8 mouse cellular contexts compared by ENCODE assay signal in the genomic region with DNA sequence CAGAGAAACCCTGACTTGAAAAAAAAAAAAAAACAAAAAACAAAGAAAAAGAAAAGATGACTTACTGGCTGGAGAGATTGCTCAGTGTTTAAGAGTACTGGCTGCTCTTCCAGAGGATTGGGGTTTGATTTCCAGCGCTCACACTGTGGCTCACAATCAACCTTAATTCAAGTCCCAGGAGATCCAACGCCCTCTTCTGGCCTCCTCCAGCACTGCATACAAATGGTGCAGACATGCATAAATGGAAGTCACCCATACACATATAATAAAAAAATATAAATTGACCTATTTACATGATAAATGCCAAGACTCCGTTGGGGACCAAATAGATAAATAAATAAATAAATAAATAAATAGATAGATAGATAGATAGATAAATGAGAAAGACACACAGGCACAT. TPM values are rescaled to one million over a fixed set of nuclear protein-coding genes. Genes with fewer than 3 reads are reported as not detected.
A peak's percentile ranks its signal among the peaks of the same experiment; 100 is the strongest.
DNase-seq lines count a peak whose midpoint lies in the region; ATAC-seq and TF ChIP-seq lines count a peak whose summit lies in the region.

No protein-coding gene starts in this region.

- H3K4me3 ChIP-seq in left cerebral cortex, adult 2 months, result no peak overlapping the region
- no peak overlapping the region for H3K4me3 ChIP-seq in forebrain, postnatal 0 days (ENCODE audit: low read depth, low read length)
- H3K4me3 ChIP-seq in macrophage (ENCODE audit: inconsistent target), result peak overlapping the region; percentile 97; the same call in 1 of the 2 replicates

- TF ChIP-seq CTCF in left cerebral cortex, adult 2 months (IDR thresholded peaks at IDR 0.05), result peak; percentile 19; the same call in 1 of the 2 replicates
- TF ChIP-seq CTCF in forebrain, postnatal 0 days (IDR thresholded peaks at IDR 0.05; ENCODE audit: low read depth), result peak; percentile 24; the same call in 1 of the 2 replicates

- H3K36me3 ChIP-seq in forebrain, postnatal 0 days (ENCODE audit: insufficient read depth), result peaks cover 8% of the 10 kb centered on the region; the same call in 1 of the 2 replicates
- peaks cover 19% of the 10 kb centered on the region; the same call in 1 of the 2 replicates for H3K36me3 ChIP-seq in macrophage (ENCODE audit: inconsistent target)

- H3K4me1 ChIP-seq in forebrain, postnatal 0 days (ENCODE audit: insufficient read depth), result peaks cover 2% of the 10 kb centered on the region; the same call in 1 of the 2 replicates

- 71% methylated on average over 3 of the region's 3 CpGs for WGBS in forebrain, postnatal 0 days
- 69% methylated on average over 3 of the region's 3 CpGs for WGBS in macrophage (ENCODE audit: missing documents)

- DNase-seq in left cerebral cortex, adult 2 months (ENCODE audit: extremely low spot score in 1 of 2, low spot score in 2 of 2), result no peak
- DNase-seq in left cerebral cortex, postnatal 25 days (ENCODE audit: low spot score in 2 of 2), result no peak
- peak; percentile 84 for DNase-seq in ZHBTc4 (ENCODE audit: low read depth, low spot score)
- DNase-seq in forebrain, postnatal 0 days, result no peak
- no peak for DNase-seq in layer of hippocampus, postnatal 10 days (ENCODE audit: low spot score in 2 of 2)
- no peak for DNase-seq in left cerebral cortex, adult 8-10 months (ENCODE audit: low spot score in 2 of 2)

- H3K4me2 ChIP-seq in forebrain, postnatal 0 days (ENCODE audit: low read depth), result peak overlapping the region; percentile 91

- H3K9me3 ChIP-seq in forebrain, postnatal 0 days (ENCODE audit: low read length), result no peaks in the 10 kb centered on the region

- H3K9ac ChIP-seq in forebrain, postnatal 0 days, result no peak overlapping the region

- intact Hi-C loops in left cerebral cortex, adult 2 months (cut with DNase I), result no loop called here
- intact Hi-C loops in left cerebral cortex, postnatal 25 days (cut with DNase I), result no loop called here

- peaks cover 65% of the 10 kb centered on the region for H3K79me2 ChIP-seq in macrophage (ENCODE audit: inconsistent target)

- no peaks in the 10 kb centered on the region for H3K27me3 ChIP-seq in forebrain, postnatal 0 days (ENCODE audit: insufficient read depth, low read length)

- ATAC-seq in forebrain, postnatal 0 days, result no peak
- no peak for ATAC-seq in granulocyte monocyte progenitor cell, adult 5-6 weeks (replicated peaks; ENCODE audit: poor library complexity, severe bottlenecking)

- no peak overlapping the region for H3K27ac ChIP-seq in left cerebral cortex, adult 2 months
- H3K27ac ChIP-seq in forebrain, postnatal 0 days (ENCODE audit: low read depth, low read length), result no peak overlapping the region
- no peak overlapping the region for H3K27ac ChIP-seq in macrophage

RNA-seq across cellular contexts. Expression of a gene that starts 1.4 kb away (rescaled TPM):
- total RNA-seq in left cerebral cortex, adult 2 months (2021), result 1 to 10 TPM; 7.9 to 8.7 TPM
- 1 to 10 TPM; 8.2 to 9.0 TPM for total RNA-seq in left cerebral cortex, postnatal 25 days (2021)
- total RNA-seq in forebrain, postnatal 0 days (2014; rRNA removed), result 10.0 and 11.0 TPM in 2 replicates
- polyA plus RNA-seq in forebrain, postnatal 0 days (2015; fragmentation: Nextera tagmentation; extraction: Ambion mirVana), result 7.1 and 8.1 TPM in 2 replicates
- 10 to 100 TPM in 14 of 26 experiments, 1 to 10 TPM in 12; 4.1 to 18.7 (median 10.5) TPM for total RNA-seq in macrophage (2018; cell fraction: chromatin; rRNA removed)
- 1 to 10 TPM; 4.3 to 7.8 (median 5.8) TPM for total RNA-seq in macrophage (2018; cell fraction: cytosol; rRNA removed)
- total RNA-seq in macrophage (2018; cell fraction: nucleus; rRNA removed), result 10 to 100 TPM in 10 of 26 experiments, 1 to 10 TPM in 16; 4.0 to 19.2 (median 9.1) TPM
- polyA plus RNA-seq in macrophage (2018), result 5.1 to 6.4 TPM (median 6.0 TPM) in 3 replicates
- 1 to 10 TPM; 8.1 to 8.7 TPM for total RNA-seq in layer of hippocampus, postnatal 10 days (2021)
- total RNA-seq in left cerebral cortex, adult 8-10 months (2022), result 1 to 10 TPM; 6.5 to 9.2 (median 7.3) TPM
- 15.6 and 16.3 TPM in 2 replicates for total RNA-seq in granulocyte monocyte progenitor cell, adult 5-6 weeks (2014; fragmentation: Nextera tagmentation)
- 17.1 and 19.3 TPM in 2 replicates for total RNA-seq in granulocyte monocyte progenitor cell, adult 5-6 weeks (2017)

RNA-seq across cellular contexts. Expression of a gene that starts 1.4 kb away (rescaled TPM):
- 10 to 100 TPM; 10.0 to 12.5 TPM for total RNA-seq in left cerebral cortex, adult 2 months (2021)
- total RNA-seq in left cerebral cortex, postnatal 25 days (2021), result 10 to 100 TPM in 1 of 2 experiments, 1 to 10 TPM in 1; 9.8 to 10.7 TPM
- 5.5 and 6.6 TPM in 2 replicates for total RNA-seq in forebrain, postnatal 0 days (2014; rRNA removed)
- polyA plus RNA-seq in forebrain, postnatal 0 days (2015; fragmentation: Nextera tagmentation; extraction: Ambion mirVana), result 5.9 and 7.3 TPM in 2 replicates
- 10 to 100 TPM in 8 of 26 experiments, 1 to 10 TPM in 18; 2.0 to 13.7 (median 7.2) TPM for total RNA-seq in macrophage (2018; cell fraction: chromatin; rRNA removed)
- 1 to 10 TPM; 1.3 to 6.2 (median 4.5) TPM for total RNA-seq in macrophage (2018; cell fraction: cytosol; rRNA removed)
- 10 to 100 TPM in 2 of 26 experiments, 1 to 10 TPM in 24; 1.6 to 10.7 (median 6.7) TPM for total RNA-seq in macrophage (2018; cell fraction: nucleus; rRNA removed)
- 3.2 to 4.9 TPM (median 3.9 TPM) in 3 replicates for polyA plus RNA-seq in macrophage (2018)
- total RNA-seq in layer of hippocampus, postnatal 10 days (2021), result 1 to 10 TPM; 7.4 to 8.2 TPM
- 10 to 100 TPM; 11.7 to 14.7 (median 12.5) TPM for total RNA-seq in left cerebral cortex, adult 8-10 months (2022)
- 7.0 and 9.3 TPM in 2 replicates for total RNA-seq in granulocyte monocyte progenitor cell, adult 5-6 weeks (2014; fragmentation: Nextera tagmentation)
- 5.9 and 10.0 TPM in 2 replicates for total RNA-seq in granulocyte monocyte progenitor cell, adult 5-6 weeks (2017)

RNA-seq across cellular contexts. Expression of a gene that starts 14.2 kb away (rescaled TPM):
- total RNA-seq in left cerebral cortex, adult 2 months (2021), result 100 to 1,000 TPM; 202 to 214 TPM
- 100 to 1,000 TPM; 174 to 190 TPM for total RNA-seq in left cerebral cortex, postnatal 25 days (2021)
- total RNA-seq in forebrain, postnatal 0 days (2014; rRNA removed), result 33.5 and 35.5 TPM in 2 replicates
- polyA plus RNA-seq in forebrain, postnatal 0 days (2015; fragmentation: Nextera tagmentation; extraction: Ambion mirVana), result 4.7 and 11.3 TPM in 2 replicates
- total RNA-seq in macrophage (2018; cell fraction: chromatin; rRNA removed), result 1 to 10 TPM; 1.0 to 2.9 (median 1.8) TPM
- total RNA-seq in macrophage (2018; cell fraction: cytosol; rRNA removed), result 1 to 10 TPM in 11 of 26 experiments, under 1 TPM in 15; 0.51 to 1.8 (median 0.86) TPM
- 1 to 10 TPM in 25 of 26 experiments, under 1 TPM in 1; 0.83 to 2.9 (median 1.7) TPM for total RNA-seq in macrophage (2018; cell fraction: nucleus; rRNA removed)
- 1.2 to 1.6 TPM (median 1.4 TPM) in 3 replicates for polyA plus RNA-seq in macrophage (2018)
- 10 to 100 TPM; 43.9 to 50.5 TPM for total RNA-seq in layer of hippocampus, postnatal 10 days (2021)
- total RNA-seq in left cerebral cortex, adult 8-10 months (2022), result 100 to 1,000 TPM; 186 to 214 (median 199) TPM
- total RNA-seq in granulocyte monocyte progenitor cell, adult 5-6 weeks (2014; fragmentation: Nextera tagmentation), result 1.2 TPM in 1 of 2 replicates, not detected in the other
- total RNA-seq in granulocyte monocyte progenitor cell, adult 5-6 weeks (2017), result 0.13 and 0.57 TPM in 2 replicates

RNA-seq across cellular contexts. Expression of a gene that starts 36.0 kb away (rescaled TPM):
- total RNA-seq in left cerebral cortex, adult 2 months (2021), result 100 to 1,000 TPM in 1 of 2 experiments, 10 to 100 TPM in 1; 96.3 to 106 TPM
- 100 to 1,000 TPM in 1 of 2 experiments, 10 to 100 TPM in 1; 97.3 to 108 TPM for total RNA-seq in left cerebral cortex, postnatal 25 days (2021)
- 33.8 and 40.1 TPM in 2 replicates for total RNA-seq in forebrain, postnatal 0 days (2014; rRNA removed)
- 73.0 and 77.4 TPM in 2 replicates for polyA plus RNA-seq in forebrain, postnatal 0 days (2015; fragmentation: Nextera tagmentation; extraction: Ambion mirVana)
- total RNA-seq in macrophage (2018; cell fraction: chromatin; rRNA removed), result 10 to 100 TPM; 14.0 to 94.5 (median 55.2) TPM
- total RNA-seq in macrophage (2018; cell fraction: cytosol; rRNA removed), result 100 to 1,000 TPM in 21 of 26 experiments, 10 to 100 TPM in 5; 86.1 to 141 (median 114) TPM
- 100 to 1,000 TPM in 4 of 26 experiments, 10 to 100 TPM in 22; 28.4 to 111 (median 78.0) TPM for total RNA-seq in macrophage (2018; cell fraction: nucleus; rRNA removed)
- 102 to 199 TPM (median 109 TPM) in 3 replicates for polyA plus RNA-seq in macrophage (2018)
- total RNA-seq in layer of hippocampus, postnatal 10 days (2021), result 10 to 100 TPM; 57.9 to 71.9 TPM
- 100 to 1,000 TPM; 106 to 118 (median 114) TPM for total RNA-seq in left cerebral cortex, adult 8-10 months (2022)
- 50.3 and 111 TPM in 2 replicates for total RNA-seq in granulocyte monocyte progenitor cell, adult 5-6 weeks (2014; fragmentation: Nextera tagmentation)
- total RNA-seq in granulocyte monocyte progenitor cell, adult 5-6 weeks (2017), result 84.5 and 86.3 TPM in 2 replicates

RNA-seq across cellular contexts. Expression of a gene that starts 39.0 kb away (rescaled TPM):
- total RNA-seq in left cerebral cortex, adult 2 months (2021), result 10 to 100 TPM; 35.7 to 39.7 TPM
- total RNA-seq in left cerebral cortex, postnatal 25 days (2021), result 10 to 100 TPM; 39.4 to 42.8 TPM
- 151 and 160 TPM in 2 replicates for total RNA-seq in forebrain, postnatal 0 days (2014; rRNA removed)
- 128 and 145 TPM in 2 replicates for polyA plus RNA-seq in forebrain, postnatal 0 days (2015; fragmentation: Nextera tagmentation; extraction: Ambion mirVana)
- total RNA-seq in macrophage (2018; cell fraction: chromatin; rRNA removed), result 10 to 100 TPM in 22 of 26 experiments, 1 to 10 TPM in 4; 5.3 to 25.6 (median 16.0) TPM
- 10 to 100 TPM; 16.1 to 50.5 (median 32.5) TPM for total RNA-seq in macrophage (2018; cell fraction: cytosol; rRNA removed)
- total RNA-seq in macrophage (2018; cell fraction: nucleus; rRNA removed), result 10 to 100 TPM in 22 of 26 experiments, 1 to 10 TPM in 4; 6.9 to 31.3 (median 15.5) TPM
- polyA plus RNA-seq in macrophage (2018), result 15.9 to 46.2 TPM (median 32.9 TPM) in 3 replicates
- 10 to 100 TPM; 39.5 to 43.4 TPM for total RNA-seq in layer of hippocampus, postnatal 10 days (2021)
- total RNA-seq in left cerebral cortex, adult 8-10 months (2022), result 10 to 100 TPM; 35.7 to 41.7 (median 38.3) TPM
- total RNA-seq in granulocyte monocyte progenitor cell, adult 5-6 weeks (2014; fragmentation: Nextera tagmentation), result 80.5 and 90.4 TPM in 2 replicates
- total RNA-seq in granulocyte monocyte progenitor cell, adult 5-6 weeks (2017), result 64.1 and 76.7 TPM in 2 replicates

Comparison
In these comparisons a context has a peak if more than half of its experiments do, and no peak if none do; other contexts are left out.
1. RNA of a gene that starts 14.2 kb away (total RNA-seq): 202 to 214 TPM in left cerebral cortex, adult 2 months, 186 to 214 TPM in left cerebral cortex, adult 8-10 months, 174 to 190 TPM in left cerebral cortex, postnatal 25 days, 43.9 to 50.5 TPM in layer of hippocampus, postnatal 10 days and 33.5 to 35.5 TPM in forebrain, postnatal 0 days; 0.13 to 1.2 TPM in granulocyte monocyte progenitor cell, adult 5-6 weeks; every median in the first group is over 10 times any median in the second.